Mouse (Mus musculus): ENCODE measurements around the gene Tmem174.

Gene Tmem174

DNA sequence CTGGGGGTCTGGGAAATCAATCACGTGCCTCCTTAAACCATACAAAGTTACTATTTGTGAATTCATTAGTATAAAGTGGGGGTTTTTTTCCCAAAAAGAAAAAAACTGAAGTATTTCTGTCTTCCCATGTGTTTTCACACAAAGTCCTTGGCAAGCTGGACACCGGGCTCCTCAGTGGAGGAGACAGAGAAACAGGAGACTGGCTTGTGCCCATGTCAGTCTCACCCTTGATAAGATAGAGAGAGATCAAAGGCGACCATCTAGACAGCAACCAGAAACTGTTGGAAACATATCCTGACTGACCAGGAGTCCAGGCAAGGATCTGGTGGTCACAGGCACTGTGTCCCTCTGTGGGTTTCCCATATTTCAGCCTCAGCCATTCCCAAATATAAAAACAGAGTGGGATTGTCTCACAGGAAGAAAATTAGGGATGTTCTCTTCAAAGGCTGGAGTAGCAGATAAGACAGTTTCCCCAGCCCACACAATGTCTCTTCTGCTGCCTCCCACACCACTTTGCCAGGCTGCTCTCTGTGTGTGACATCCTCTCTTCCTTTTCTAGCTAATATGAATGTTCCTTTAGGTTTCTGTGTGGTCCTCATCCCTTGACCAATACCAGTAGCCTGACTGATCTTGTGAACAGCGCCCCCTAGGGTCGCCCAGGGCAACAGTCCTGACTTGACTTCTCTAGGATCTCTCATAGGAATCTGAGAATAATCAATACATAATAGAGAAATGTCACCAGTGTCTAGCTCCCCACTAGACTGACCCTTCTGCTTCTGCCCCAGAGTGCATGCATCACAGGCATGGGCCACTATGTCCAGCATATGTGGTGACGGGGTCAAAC, 3.3 kb downstream of the Tmem174 start:
- DNase-seq (ENCODE audit: low spot score in 2 of 2) = no peak

DNA sequence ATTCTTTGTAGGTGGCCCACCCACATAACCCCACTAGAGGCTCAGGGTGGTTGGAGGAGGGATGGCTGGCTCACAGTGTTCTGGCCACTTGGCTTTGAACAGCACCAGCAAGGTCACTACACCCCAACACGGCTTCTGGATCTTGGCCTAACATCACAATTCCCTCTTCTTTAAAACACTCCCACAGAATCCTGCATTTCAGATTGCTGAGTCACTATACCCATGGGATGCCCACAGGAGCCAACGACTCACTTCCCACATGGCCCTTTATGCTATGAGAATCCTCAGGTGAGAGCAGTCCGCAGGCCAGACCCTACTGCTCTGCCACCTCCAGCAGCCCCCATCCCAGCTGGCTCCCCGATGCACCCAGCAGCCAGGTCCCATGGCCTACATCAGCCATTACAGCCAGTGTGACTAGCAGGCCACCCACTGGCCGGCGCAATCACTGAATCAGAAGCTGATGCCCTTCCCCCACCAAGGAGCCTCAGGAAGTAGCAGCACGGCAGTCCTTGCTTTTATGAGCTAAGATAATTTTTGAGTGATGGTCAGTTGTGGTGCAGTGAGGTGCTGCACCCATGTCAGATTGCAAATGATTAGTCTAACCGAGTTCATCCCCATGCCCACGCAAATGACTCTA, 4.8 kb downstream of the Tmem174 start:
- no peak for DNase-seq (ENCODE audit: low spot score in 2 of 2)

- DNase-seq (ENCODE audit: low spot score in 2 of 2) = no peak
Observed at GRCm38 (mm10) chr13:98631105-98631838, 5.9 kb downstream of the Tmem174 start.

DNA sequence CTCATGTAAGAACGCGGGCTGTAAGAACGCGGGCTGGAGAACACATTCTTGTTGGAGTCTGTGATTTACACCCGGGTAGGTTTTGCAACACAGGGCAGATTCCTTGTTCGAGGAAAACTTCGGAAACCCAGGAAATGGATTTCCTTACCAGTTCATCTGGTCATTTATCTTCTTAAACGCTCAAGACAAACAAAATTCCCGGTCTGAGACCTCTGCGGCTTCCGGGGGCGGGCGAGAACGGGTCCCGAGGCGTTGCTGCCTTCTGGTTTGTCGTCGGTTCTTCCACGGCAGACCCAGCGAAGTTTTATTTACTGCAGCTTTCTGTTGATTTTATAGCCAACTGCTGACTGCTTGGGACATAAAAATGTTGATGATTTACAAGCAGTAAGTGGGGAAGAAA, 10.5 kb downstream of the Tmem174 start:
- DNase-seq (ENCODE audit: low spot score in 2 of 2) = no peak

DNA sequence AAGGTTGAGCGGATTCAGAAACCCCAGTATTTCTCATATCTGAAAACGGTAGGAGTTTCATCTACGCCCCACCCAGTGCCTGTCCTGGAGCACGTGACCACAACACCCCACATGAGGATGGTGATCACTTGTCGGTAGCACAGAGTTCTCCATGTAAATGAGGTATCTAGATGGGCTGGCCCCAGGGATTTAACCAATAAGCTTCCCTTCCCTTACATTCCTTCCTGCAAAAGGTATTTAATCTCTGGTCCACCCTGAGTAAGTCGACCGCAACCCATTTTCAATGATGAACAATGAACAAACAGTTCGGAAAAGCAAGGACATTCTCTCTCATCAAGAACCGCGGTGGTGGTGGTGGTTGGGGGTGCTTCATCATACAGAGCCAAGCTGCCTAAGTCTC, 12.7 kb downstream of the Tmem174 start:
- DNase-seq (ENCODE audit: low spot score in 2 of 2) = no peak

DNA sequence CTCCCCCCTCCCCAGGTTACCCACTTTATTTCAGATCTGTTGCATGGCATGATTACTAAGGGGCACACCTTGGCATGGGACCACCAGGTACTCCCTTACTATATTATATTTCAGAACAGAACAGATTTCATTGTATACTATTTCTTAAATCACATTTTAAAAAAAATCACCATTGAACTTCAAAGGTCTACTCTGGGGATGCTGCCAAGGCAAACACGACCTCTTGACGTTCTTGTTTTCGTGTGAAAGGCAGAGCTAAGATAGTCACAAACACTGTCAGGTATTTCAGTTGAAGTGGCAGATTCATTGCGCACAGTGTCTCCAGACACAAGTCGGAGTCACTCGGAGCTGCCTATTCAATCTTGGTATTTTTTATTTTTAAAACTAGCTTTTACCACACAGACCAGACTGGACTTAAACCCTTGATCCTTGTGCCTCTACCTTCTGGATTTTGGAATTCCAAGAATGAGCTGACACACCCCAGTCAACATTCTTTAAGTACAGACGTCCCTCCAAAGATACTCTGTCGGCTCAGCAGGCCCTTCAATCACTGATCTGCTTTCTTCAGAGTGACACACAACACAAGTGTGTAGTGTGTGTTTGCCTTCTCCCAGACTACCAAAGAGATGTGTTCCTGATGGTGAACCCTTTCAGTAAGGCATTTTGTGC, 14.2 kb downstream of the Tmem174 start:
- DNase-seq (ENCODE audit: low spot score in 2 of 2) = no peak

DNA sequence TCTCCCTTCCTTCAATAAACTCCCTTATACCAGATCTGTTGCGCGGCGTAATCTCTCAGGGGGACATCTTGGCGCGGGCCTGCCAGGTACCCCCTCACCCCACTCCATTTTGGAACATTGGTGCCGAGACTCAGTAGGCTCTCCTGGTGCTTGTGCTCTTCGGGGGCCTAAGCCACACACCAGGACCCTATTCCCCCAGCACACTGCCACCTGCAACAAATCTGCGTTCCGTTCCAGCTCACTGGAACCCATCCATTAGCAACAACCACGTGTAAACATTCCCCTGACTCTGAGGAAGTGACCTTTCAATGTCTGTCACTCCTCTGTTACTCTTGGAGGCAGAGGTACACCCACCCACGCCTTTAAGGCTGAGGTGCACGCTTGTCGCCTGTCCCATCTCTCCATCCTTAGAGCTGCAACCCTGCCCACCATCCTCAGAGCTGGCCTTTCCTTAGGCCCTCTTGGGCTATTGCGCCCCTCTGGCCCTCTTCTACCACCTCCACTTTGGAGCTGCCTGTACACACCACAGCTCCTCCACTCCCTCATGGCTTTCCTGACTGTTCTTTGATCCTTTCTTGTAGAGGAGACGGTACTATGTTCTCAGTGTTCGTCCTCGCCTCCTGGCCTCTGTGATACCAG, 19.7 kb downstream of the Tmem174 start:
- DNase-seq (ENCODE audit: low spot score in 2 of 2) = no peak

DNA sequence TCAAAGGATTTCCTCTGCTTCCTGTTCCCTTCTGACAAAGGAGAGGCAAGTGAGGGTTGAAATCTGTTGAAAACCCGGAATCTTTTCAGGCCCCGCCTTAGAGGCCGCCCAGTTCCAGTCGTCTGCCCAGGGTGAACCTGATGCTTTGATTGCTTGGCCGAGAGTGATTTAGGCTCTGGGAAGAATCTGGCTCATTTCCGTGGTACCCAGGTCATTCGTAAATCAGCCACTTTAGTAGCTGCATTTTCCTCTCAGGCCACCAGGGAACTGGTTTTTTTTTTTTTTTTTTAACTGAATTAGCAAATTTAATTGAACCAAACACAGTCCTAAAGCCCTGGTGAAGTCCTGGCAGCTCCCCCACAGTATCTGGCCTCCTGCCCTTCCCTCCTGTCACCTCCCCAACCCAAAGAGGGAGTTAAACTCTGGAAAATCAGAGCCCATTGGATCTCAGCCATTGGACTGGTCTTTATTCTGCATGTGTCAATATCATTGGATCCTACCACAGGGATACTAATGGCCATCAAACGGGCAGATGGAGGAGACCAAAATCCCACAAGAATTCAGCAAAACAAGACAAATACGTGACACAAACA, 29.2 kb downstream of the Tmem174 start:
- DNase-seq (ENCODE audit: low spot score in 2 of 2) = no peak

DNA sequence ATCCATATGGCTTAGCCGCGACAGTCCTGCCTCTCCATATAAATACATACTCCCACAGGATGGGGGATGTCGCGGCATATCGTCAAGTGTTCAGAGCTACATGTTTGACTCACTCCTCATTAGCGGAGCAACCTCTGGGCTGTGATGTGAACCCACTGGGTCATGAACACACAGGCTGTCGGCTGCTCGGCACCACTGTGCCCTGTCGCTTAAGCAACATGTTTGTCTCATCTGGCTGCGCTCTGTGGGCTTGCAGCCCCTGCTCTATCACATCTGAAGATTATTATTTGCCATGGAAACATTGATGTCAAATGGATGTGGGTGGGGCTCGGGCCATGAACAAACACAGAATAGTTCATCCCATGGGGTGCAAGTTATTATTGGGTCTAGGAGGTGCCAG, 33.4 kb downstream of the Tmem174 start:
- no peak for DNase-seq (ENCODE audit: low spot score in 2 of 2)

DNA sequence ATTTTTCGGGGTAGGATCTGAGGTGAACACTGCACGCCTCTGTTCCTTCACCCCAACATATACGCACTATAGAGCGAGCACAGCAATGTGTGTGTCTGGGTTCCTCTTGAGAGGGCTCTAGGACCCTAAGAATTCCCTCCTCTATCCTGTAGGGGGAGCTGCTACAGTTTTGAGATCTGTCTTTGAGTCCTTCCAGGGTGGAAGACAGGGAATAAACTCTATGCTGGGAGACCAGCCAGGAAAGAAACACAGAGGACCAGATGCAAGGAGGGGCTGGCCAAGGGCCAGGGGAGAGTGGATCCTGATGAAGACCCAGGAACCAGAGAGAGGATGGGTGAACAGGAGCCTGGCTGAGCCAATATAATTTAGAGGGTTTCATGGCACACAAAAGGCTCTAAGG, 40.5 kb downstream of the Tmem174 start:
- peak in 1 of 2 experiments; percentile 42 for DNase-seq (ENCODE audit: low spot score in 2 of 2)

GRCm38 (mm10) chr13:98594726-98595141, 42.5 kb downstream of the Tmem174 start:
- DNase-seq (ENCODE audit: low spot score in 2 of 2) = no peak

DNA sequence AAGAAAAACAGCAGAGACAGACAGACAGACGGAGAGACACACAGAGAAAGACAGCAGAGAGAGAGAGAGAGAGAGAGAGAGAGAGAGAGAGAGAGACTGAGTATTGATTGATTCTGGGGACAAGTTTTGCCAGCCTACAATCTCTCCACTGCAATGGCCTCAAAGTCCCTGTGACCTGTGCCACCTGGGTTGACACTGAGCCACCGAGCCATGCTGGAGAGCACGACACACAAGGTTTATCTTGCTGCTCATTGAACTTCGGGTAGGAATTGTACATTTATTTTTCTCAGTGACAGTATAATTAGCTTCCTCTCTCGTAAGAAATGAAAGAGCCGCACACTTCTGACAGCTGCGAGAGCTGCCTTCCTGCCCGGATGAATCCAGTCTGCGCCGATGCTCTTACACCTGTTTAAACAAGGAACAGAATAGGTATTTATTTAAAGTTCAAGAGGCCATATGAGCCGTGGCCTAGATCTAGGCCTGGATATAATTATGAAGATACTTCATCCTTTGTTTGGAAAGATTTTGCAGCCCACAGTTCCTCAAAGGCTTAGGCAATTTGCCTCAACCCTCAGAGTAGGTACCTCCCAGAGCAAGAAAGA, 43.2 kb downstream of the Tmem174 start:
- DNase-seq (ENCODE audit: low spot score in 2 of 2) = no peak

GRCm38 (mm10) chr13:98591406-98591805, 45.8 kb downstream of the Tmem174 start:
- DNase-seq (ENCODE audit: low spot score in 2 of 2) = no peak

DNA sequence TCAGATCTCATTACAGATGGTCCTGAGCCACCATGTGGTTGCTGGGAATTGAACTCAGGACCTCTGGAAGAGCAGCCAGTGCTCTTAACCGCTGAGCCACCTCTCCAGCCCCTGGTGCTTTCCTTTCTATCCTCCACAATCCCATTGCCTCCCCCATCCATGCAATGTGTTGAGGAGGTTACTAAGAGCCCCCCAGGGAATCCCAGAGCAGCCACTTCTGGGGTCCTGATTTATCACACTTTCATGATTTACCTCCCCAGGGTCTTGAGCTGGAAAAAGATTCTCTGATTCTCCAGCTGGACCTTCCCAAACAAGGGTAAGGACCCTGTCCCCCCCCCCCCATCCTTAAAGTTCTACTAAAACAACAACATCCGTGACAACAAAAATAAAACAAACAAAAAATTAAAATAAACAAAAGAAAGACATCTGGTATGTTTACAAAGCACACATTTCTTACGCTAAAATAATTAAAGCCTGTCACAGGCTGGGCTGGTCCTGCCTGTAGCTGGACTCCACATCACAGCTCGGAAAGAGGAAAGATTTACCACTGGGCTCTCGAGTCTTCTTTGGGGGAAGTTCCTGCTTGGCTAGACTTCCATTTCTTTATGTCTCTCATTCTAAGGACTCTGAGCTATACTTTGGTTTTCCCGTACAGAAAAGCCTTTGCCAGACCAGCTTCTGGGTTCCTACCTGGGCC, 46.4 kb downstream of the Tmem174 start:
- no peak for DNase-seq (ENCODE audit: low spot score in 2 of 2)

GRCm38 (mm10) chr13:98589572-98589971, 47.6 kb downstream of the Tmem174 start:
- DNase-seq (ENCODE audit: low spot score in 2 of 2) = no peak

GRCm38 (mm10) chr13:98588951-98589501, 48.2 kb downstream of the Tmem174 start:
- DNase-seq (ENCODE audit: low spot score in 2 of 2) = peak; percentile 81 to 89

DNA sequence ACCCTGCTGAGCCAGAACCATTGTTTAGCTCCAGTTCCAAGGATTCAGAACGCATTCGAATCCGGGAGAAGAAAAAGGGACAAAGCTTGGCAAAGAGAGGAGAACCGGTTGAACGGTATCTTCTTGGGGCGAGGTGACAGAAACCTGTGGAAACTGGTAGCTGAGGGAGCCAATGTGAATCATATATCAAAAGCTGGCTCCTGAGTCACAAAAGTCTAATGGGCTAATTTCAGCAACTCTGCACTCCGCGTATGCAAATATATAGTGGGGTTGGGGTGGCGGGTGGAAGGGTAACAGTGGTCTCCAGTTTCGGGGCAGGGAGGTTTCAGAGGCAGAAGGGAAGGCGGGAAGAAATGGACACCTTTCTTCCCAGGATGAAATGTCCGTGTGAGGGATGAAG, 48.7 kb downstream of the Tmem174 start:
- DNase-seq (ENCODE audit: low spot score in 2 of 2) = no peak

DNA sequence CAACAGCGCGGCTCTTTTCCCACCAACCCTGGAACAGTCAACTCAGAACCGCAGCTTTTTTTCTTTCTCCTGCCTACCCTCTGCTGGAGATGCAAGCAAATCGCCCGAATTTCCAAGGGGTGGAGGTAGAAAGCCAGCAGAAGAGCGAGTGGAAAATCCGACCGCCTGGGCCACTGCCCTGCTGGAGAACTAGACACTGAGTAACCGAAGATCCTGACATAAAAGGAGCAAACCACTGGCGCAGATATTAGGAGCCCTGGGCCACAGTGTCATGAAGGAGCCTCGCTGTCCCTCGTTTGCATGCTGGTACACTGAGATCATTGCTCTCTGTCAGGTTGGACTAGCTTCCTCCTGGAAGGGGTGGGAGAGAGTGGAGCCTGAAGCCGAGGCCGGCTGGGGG, 49.6 kb downstream of the Tmem174 start:
- DNase-seq (ENCODE audit: low spot score in 2 of 2) = no peak

DNA sequence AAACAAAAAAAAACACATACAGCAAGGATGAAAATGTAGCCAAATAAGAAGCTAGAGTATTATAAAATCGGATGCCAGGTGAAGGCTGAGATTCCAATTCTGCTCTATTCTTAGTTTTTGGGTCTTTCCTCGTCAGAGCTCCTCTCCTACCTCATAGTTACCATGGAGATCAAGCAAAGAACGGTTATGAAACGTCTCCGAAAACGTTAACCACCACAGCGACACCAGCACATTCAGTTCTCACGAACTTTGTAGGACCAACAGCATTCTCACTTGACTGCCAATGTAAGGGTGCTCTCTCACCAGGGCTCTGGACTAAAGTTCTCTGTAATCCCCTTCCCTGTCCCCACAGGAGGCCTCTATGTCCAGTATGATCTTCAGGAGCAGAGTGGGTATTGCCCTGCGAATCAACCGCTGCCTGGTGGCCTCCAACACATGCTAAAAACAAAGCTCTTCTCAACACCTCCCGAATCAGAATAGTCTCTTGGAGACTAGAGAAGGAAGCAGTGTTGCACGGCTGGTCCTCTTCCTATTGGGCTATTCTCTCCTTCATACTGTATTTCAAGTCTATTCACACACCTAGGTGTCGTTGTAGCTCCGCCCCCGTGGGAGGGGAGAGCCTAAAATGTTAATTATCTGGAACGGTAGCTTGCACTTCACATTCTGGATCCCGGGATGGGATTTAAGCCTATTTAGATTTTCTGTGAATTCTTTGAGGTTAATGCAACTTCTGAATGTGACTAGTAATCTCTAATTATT, 50.2 kb downstream of the Tmem174 start:
- DNase-seq (ENCODE audit: low spot score in 2 of 2) = no peak

Measured in cerebellum, postnatal 4 days (tissue).